Mouse (Mus musculus): ENCODE data around the gene Fes.
A peak's percentile ranks its signal among the peaks of the same experiment; 100 is the strongest.

Fes gene

DNA sequence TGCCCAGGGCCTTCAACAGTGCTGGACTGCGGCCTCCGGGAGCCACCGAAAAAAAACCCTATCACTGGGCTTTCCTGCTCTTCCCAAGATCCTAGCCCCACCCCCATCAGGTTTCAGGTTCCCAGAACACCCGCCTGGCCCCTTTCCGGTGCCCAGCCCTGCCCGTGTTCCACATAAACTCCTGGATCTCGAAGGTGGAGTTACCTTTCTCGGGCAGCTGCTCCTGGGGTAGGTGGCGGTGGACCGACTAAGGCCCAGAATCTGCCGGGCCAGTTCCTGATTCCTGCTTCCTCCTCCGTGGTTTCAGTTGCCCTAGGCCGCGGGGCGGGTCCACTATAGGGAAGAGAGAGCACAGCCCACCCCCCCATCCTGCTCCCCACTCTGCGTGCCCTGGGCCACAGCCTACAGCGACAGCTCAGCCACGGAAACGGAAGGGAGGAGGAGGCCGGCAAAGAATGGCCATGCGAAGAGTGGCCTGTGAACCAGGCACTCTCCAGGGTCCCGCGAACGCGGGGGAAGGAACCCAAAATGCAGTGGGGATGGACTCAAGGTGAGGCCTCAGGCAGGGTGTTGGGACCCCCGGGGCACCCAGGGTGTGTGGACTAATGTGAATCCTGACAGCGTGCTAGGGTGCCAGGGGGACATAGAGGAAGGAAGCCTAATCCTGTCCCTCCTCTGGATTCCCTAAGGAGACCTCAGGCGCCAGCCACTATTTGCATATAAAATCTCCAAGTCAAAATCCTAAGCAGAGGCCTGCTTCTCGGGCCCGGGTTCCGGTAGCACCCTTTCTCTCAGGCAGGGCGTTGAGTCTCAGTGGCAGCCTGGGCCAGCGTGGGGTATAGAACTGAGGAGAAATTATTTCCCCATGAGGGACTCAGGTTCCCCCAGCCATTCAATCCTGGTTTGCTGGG lies at the start of gene Fes:
Gene Fes, minus strand, starts transcription at position 314 of the 911 bp plus-strand sequence.
- peak; percentile 46 for DNase-seq

GRCm38 (mm10) chr7:80436571-80436970 lies 48.8 kb upstream of the Fes start:
- no peak for DNase-seq

DNA sequence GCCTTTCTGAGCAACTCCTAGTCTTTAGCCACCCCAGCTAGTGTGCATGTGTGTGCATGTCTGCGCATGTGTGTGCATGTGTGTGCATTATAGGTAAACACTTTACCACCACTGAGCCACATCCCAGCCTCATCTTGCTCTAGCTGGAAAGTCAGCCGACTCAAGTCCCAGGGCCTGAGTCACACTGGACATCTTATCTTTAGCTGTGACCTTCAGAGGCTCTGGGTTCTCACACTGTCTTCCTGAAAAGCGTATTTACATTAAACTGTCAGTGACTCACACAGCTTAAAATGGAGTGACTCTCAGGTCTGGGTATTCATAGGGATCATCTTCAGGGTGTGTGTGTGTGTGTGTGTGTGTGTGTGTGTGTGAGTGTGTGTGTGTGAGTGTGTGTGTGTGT lies 47.8 kb upstream of the Fes start:
- DNase-seq: no peak

GRCm38 (mm10) chr7:80429661-80430060 lies 41.9 kb upstream of the Fes start:
- DNase-seq: no peak

- no peak for DNase-seq
Observed at GRCm38 (mm10) chr7:80427730-80428129, 40.0 kb upstream of the Fes start.

DNA sequence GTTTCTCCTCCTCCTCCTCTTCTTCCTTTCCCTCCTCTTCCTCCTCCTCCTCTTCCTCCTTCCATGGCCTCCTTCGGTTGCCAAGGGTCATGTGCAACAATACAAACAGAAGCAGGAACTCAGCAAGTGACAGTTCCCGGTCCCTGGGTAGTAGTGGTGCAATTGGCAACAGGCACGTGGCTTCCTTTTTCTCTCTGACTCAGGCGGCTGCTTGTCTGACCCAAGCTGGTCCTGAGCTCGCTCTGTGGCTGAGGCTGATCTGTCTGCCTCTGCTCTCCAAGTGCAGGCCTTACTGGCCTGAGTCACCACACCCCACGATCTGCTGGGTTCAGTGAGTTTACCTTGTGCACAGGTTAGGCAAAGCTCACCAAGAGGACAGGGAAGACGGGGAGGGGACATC lies 38.6 kb upstream of the Fes start:
- no peak for DNase-seq

DNA sequence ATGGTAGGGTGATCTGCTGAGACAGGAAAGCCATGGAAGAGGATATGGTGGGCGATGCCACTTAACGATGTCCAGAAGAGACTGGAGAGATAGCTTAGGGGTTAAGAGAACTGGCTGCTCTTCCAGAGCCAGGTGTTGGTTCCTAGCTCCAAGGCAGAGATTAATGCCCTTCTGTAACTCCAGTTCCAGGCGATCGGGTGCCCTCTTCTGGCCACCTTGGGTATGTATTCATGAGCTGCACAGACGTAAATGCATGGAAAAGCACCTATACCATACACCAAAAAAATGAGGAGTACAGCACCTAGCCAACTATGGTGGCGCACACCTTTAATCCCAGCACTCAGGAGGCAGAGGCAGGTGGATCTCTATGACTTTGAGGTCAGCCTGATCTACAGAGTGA lies 37.0 kb upstream of the Fes start:
- no peak for DNase-seq

DNA sequence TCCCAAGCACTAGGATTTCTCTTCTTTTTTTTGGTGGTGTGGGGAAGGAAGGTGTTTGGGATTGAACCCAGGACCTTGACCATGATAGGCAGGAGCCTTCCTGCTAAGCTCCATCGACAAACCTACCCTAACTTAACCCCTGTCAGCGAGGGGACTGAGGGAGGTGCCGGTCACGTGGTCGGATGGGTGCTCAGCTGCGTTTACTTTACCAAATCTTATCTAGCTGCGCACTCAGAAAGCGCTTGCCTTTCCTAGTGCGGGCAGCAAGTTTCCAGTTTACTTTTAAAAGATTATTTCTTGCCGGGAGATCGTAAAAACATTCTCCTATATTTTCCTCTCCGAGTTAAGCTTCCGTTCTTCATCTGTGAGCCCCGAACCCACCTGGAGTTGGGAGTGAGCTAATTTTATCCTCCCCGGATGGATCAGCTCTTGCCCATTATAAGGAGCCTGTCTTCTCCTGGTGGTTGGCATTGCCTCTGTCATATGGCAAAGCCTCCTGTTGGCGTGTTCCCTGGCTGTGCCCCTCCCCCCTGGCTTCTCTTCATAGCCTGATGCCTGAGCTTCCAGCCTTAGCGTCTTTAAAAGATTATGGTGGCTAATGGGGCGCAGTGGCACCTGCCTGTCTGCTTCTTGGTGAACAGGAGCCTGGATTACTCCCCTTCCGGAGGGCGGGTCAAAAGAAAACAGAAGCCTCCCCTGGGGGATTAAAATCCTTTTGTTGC lies 35.2 kb upstream of the Fes start:
- DNase-seq: peak; percentile 86

- DNase-seq: no peak
Observed at GRCm38 (mm10) chr7:80421576-80421975, 33.8 kb upstream of the Fes start.

GRCm38 (mm10) chr7:80420586-80420985 lies 32.8 kb upstream of the Fes start:
- no peak for DNase-seq

GRCm38 (mm10) chr7:80419278-80419677 lies 31.5 kb upstream of the Fes start:
- no peak for DNase-seq

DNA sequence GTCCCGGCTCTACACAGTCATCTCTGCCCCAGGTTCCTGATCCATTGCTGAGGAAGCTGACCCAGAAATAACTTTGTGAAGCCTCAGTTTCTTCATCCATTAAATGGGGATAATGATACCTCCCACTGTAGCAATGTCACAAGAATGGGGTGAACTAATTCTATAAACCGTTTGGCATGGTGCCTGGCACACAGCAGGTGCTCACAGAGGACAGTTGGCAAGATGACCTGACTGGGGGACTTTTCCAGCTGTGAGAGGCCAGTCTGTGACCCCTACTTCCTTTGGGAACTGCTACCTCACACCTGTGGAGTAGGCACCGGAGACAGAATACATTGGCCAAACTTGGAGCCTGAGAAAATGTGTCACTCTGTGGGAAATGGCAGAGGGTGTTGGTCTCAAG lies 30.3 kb upstream of the Fes start:
- DNase-seq: no peak

- DNase-seq: no peak
Observed at GRCm38 (mm10) chr7:80417601-80418000, 29.9 kb upstream of the Fes start.

DNA sequence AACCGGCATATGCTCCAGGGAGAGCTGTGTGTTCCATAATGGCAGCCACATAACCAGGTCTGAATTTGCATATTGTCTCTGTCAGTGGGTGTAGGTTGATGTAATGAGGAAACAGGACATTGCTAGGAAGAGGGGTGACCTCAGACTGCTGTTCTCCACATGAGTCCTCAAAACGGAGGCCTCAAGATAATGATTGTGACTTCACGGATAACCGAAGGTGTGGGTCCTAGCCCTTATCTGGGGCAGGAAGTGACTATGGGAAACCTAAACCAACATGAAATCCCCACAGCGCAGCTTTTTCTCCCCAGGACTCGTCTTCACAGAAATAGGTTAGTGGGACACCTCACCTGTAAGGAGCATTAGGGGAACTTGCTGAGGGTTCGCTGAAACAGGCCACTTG lies 29.2 kb upstream of the Fes start:
- no peak for DNase-seq

- no peak for DNase-seq
Observed at GRCm38 (mm10) chr7:80414303-80414855, 26.6 kb upstream of the Fes start.

- DNase-seq: no peak
Observed at GRCm38 (mm10) chr7:80413512-80414302, 26.0 kb upstream of the Fes start.

GRCm38 (mm10) chr7:80412781-80413180 lies 25.0 kb upstream of the Fes start:
- no peak for DNase-seq

DNA sequence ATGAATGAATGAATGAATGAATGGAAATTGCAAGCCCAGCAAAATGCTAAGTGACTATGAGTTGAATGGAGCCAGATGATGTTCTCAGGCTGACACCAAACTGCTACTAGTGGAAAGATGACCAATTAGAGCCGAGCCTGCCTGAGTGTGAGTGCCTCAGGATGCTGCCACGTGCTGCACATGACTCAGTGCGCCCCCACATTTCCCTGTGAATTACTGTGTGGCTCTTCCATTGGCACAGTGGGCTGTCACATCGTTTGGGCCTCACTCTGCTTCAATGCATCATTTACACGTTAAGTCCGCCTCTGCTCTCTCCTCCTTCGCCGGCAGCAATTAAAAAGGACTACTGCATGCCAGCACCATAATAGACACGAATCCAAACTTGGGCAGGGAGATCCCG lies 24.5 kb upstream of the Fes start:
- DNase-seq: peak; percentile 71

DNA sequence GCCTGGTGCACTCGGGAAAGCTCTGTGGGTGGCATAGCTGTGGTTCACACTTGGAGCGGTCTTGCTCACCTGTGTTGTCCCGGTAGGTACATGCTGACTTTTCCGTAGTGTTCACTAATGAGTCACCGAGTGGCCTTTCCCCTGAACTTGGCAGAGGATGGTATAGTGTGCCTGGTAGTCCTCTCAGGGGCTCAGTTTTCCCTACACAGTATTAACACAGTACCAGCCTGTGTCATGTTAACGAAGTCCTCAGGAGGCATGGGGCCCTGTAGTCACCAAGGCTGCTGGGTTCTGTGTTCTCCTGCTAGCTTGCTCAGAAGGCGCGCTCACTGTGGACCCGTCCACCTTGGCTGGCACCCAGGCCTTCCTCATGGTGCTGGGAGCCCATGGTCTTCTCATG lies 22.6 kb upstream of the Fes start:
- no peak for DNase-seq

GRCm38 (mm10) chr7:80407712-80408111 lies 20.0 kb upstream of the Fes start:
- DNase-seq: no peak

GRCm38 (mm10) chr7:80406186-80406585 lies 18.4 kb upstream of the Fes start:
- no peak for DNase-seq

GRCm38 (mm10) chr7:80405188-80405695 lies 17.5 kb upstream of the Fes start, which contains the start of gene Furin:
Gene Furin, minus strand, starts transcription at chr7:80405436.
- DNase-seq: no peak

All from retina, postnatal 1 day (tissue).